Mouse (Mus musculus) erythroblast, embryonic 14.5 days (primary cell): Measurements from ENCODE around the gene 1700029P11Rik.

Experiments
- GATA1 ChIP-seq: IDR thresholded peaks from 2 replicates; pipeline ENCODE4 v1.6.1; 2012; ENCODE audit warnings: low read length, inconsistent platforms, mixed read lengths
- TAL1 ChIP-seq: IDR thresholded peaks from 3 replicates; pipeline ENCODE4 v1.6.1; 2012; ENCODE audit warnings: low read length, inconsistent platforms, mixed read lengths

DNA sequence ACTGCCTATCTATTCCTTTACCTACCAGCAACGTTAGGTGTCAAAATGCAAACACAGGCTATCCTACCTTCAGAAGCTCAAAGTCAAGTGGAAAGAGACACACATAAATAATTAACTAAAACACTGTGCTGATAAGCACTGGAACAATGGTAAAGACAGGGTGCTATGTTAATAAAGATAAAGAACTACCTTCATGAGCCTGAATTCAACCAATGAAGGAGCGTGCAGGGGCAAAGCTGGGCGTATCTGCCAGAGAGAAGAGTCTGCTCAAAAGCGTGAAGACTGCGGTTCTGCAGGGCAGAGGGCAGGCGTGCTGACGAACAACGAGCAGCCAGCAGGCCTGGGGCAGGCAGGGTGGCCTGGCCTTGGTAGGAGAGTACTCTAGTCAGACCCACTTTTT, 23.9 kb downstream of the 1700029P11Rik start:
- TF ChIP-seq TAL1, result no peak
- no peak for TF ChIP-seq GATA1
